Mouse (Mus musculus): ENCODE data around the gene Rnf130.

DNA sequence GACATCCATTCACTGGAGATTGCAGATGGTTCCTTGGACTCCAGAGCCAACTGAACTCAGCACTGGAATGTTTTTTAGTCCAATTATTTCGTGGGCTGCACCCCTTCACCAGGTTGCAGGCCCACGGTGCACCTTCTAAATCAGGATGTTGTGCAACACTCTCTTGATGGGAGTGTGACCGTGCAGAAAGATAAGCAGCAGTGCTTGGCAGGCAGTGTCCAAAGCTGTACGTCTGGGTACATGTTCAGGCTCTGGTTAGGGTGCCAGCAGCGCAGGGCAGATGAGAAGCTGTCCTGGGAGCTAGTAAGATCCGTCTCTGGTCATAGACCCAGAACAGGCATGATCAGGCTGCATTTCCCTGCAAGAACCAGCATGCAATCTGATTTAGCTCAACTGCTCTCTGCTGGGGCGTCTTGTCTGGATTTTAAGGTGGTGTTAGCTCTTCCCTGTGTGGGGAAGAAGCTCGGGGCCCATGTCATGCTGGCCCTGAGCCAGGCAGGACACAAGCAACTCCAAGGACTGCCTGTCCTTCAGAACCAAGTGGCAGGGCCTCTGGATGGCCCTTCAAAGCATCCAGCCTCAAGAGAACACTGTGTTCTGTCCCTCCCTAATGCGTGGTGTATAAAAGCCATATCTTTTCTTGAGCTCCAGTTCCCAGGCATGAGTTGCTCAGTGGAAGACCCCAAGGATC lies 122.3 kb downstream of the Rnf130 start:
- TF ChIP-seq CTCF (conservative IDR thresholded peaks at IDR 0.05; ENCODE audit: low read length) (no peak), NANOG (IDR thresholded peaks at IDR 0.05; ENCODE audit: borderline replicate concordance, low read length) (no peak)
